8 mouse cellular contexts compared by ENCODE assay signal in the genomic region with DNA sequence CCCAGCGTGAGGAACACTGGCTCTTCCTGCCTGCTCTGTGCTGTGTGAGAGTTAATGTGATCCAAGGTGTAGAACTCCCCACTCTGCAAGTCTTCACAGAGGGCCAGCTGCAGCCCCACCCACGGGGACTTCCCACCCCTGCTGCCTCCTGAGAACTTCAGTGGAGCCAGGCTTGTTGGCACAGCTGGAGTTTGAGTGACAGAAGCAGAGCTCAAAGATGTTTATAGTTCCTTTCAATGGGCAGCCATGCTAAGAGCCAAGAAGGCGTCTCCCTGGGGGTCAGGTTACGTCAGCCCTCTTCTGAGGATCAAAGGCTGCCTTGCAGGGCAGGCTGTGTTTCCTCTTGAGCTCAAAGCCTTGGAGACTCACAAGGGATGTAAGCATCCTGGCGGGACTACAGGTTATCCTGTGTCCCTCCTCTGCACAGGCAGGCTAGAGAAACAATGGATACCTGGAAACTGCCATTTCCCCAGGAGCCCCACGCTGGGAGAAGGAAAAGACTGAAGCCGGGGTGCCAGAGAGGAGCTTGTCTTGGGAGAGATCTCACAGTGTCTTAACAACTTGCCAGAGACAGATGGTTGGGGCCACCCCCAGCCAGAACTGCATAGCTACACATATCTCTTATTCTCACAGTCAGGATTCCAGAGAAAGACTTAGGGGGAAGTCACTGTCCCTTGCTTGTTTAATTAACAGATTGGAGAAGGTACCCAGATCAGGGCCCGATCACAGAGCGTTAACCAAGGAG. TPM values are rescaled to one million over a fixed set of nuclear protein-coding genes. Genes with fewer than 3 reads are reported as not detected.
DNase-seq lines count a peak whose midpoint lies in the region; ATAC-seq lines count a peak whose summit lies in the region.

No protein-coding gene starts in this region.

- 18% methylated on average over 9 of the region's 9 CpGs for WGBS in kidney, embryonic 15.5 days

- H3K9ac ChIP-seq in kidney, embryonic 15.5 days: no peak overlapping the region

- H3K4me3 ChIP-seq in kidney, embryonic 15.5 days (replicated peaks): no peak overlapping the region

- peak overlapping the region; percentile 76 for H3K27ac ChIP-seq in kidney, embryonic 15.5 days

- H3K36me3 ChIP-seq in kidney, embryonic 15.5 days: no peaks in the 10 kb centered on the region

- H3K4me1 ChIP-seq in kidney, embryonic 15.5 days: peaks cover 17% of the 10 kb centered on the region

- intact Hi-C loops in gastrocnemius, postnatal 14 days (cut with DNase I; ENCODE audit: low total_unique reads): loop anchor here (2.0 kb wide), 2 partner anchors 137 to 143 kb away; no protein-coding TSS in a partner anchor

- H3K9me3 ChIP-seq in kidney, embryonic 15.5 days (replicated peaks): no peaks in the 10 kb centered on the region

- peak; percentile 81 for ATAC-seq in kidney, embryonic 15.5 days (replicated peaks; ENCODE audit: low FRiP score)

- H3K27me3 ChIP-seq in kidney, embryonic 15.5 days: no peaks in the 10 kb centered on the region

- no peak overlapping the region for H3K4me2 ChIP-seq in kidney, embryonic 15.5 days

- DNase-seq in kidney, adult 18-20 months: no peak
- DNase-seq in embryo, embryonic 10.5 days (ENCODE audit: low spot score): peak; percentile 80
- peak; percentile 55 for DNase-seq in gastrocnemius, postnatal 14 days
- DNase-seq in kidney, postnatal 14 days: peak; percentile 39
- DNase-seq in lung, postnatal 36 days: peak; percentile 79
- peak; percentile 36 for DNase-seq in telencephalon, adult 2 months (ENCODE audit: low read depth, low spot score)
- DNase-seq in liver: no peak

RNA-seq across cellular contexts. Expression of a gene that starts 16.7 kb away (rescaled TPM):
- polyA plus RNA-seq in kidney, embryonic 15.5 days (2015; fragmentation: Nextera tagmentation; extraction: Ambion mirVana): 0.93 and 1.1 TPM in 2 replicates
- total RNA-seq in gastrocnemius, postnatal 14 days (2021): under 1 TPM; 0.07 to 0.21 TPM

RNA-seq across cellular contexts. Expression of a gene that starts 20.1 kb away (rescaled TPM):
- polyA plus RNA-seq in kidney, embryonic 15.5 days (2015; fragmentation: Nextera tagmentation; extraction: Ambion mirVana): 39.9 and 40.4 TPM in 2 replicates
- 10 to 100 TPM; 40.3 to 42.2 TPM for total RNA-seq in gastrocnemius, postnatal 14 days (2021)

Comparison
In these comparisons a context has a peak if more than half of its experiments do, and no peak if none do; other contexts are left out.
1. DNase-seq: peak in embryo, embryonic 10.5 days (single experiment), gastrocnemius, postnatal 14 days (single experiment), kidney, postnatal 14 days (single experiment), lung, postnatal 36 days (single experiment) and telencephalon, adult 2 months (single experiment); none in kidney, adult 18-20 months (single experiment) and liver (single experiment).